ENCODE assay signal across 8 mouse cellular contexts in genomic region chrX:142305869-142306581, GRCm38 (mm10). TPM values are rescaled to one million over a fixed set of nuclear protein-coding genes. Genes with fewer than 3 reads are reported as not detected.
DNase-seq lines count a peak whose midpoint lies in the region; ATAC-seq and TF ChIP-seq lines count a peak whose summit lies in the region.

Gene Kcne1l (minus strand): TSS chrX:142306294.

- peak within 1 kb of the TSS; percentile 28; the same call in 1 of the 2 replicates for H3K9ac ChIP-seq in heart, embryonic 15.5 days
- H3K9ac ChIP-seq in liver, embryonic 14.5 days (replicated peaks): no peak within 1 kb of the TSS

- H3K4me2 ChIP-seq in heart, embryonic 15.5 days: peak within 1 kb of the TSS; percentile 63
- H3K4me2 ChIP-seq in liver, embryonic 14.5 days (ENCODE audit: low read depth): peak within 1 kb of the TSS; percentile 2

- DNase-seq in heart, adult 9 months (ENCODE audit: low spot score in 2 of 2): no peak
- DNase-seq in cerebellum, postnatal 10 days: peak; percentile 66 to 83
- peak in 1 of 2 experiments; percentile 10 for DNase-seq in gastrocnemius, postnatal 4 days (ENCODE audit: low spot score in 2 of 2)
- DNase-seq in liver, embryonic 14.5 days (ENCODE audit: low read depth in 3 of 3, low spot score in 3 of 3): no peak
- no peak for DNase-seq in MN1 (ENCODE audit: low spot score)
- no peak for DNase-seq in adipocyte (ENCODE audit: low spot score)
- no peak for DNase-seq in thymus, postnatal 36 days

- peak; percentile 58 for ATAC-seq in heart, embryonic 15.5 days (replicated peaks; ENCODE audit: insufficient number of reproducible peaks, insufficient read depth, low FRiP score, low read depth)
- no peak for ATAC-seq in liver, embryonic 14.5 days (ENCODE audit: insufficient read depth)

- H3K4me3 ChIP-seq in heart, embryonic 15.5 days: peak within 1 kb of the TSS; percentile 39
- H3K4me3 ChIP-seq in liver, embryonic 14.5 days (ENCODE audit: insufficient read depth in 1 of 2, low read depth in 2 of 2, low read length in 2 of 2): no peak within 1 kb of the TSS

- H3K4me1 ChIP-seq in heart, embryonic 15.5 days (replicated peaks): peaks cover 9% of the 10 kb centered on the region; the same call in 1 of the 2 replicates
- H3K4me1 ChIP-seq in liver, embryonic 14.5 days (replicated peaks; ENCODE audit: control insufficient read depth in 2 of 2, insufficient read depth in 2 of 2, low read length in 1 of 2): no peaks in the 10 kb centered on the region

- no peaks in the 10 kb centered on the region for H3K9me3 ChIP-seq in heart, embryonic 15.5 days (replicated peaks)
- no peaks in the 10 kb centered on the region for H3K9me3 ChIP-seq in liver, embryonic 14.5 days (ENCODE audit: control insufficient read depth, low read length)

- H3K27ac ChIP-seq in heart, embryonic 15.5 days: no peak within 1 kb of the TSS
- no peak within 1 kb of the TSS for H3K27ac ChIP-seq in liver, embryonic 14.5 days

- TF ChIP-seq EP300 in liver, embryonic 14.5 days (IDR thresholded peaks at IDR 0.05; ENCODE audit: low read depth): no peak

- WGBS in heart, embryonic 15.5 days: 33% methylated on average over 29 of the region's 33 CpGs
- WGBS in liver, embryonic 14.5 days (ENCODE audit: insufficient replicate concordance): 25% methylated on average over 31 of the region's 33 CpGs

- no peak for TF ChIP-seq CTCF in liver, embryonic 14.5 days (IDR thresholded peaks at IDR 0.05; ENCODE audit: low read depth)

- peaks cover 14% of the 10 kb centered on the region for H3K27me3 ChIP-seq in heart, embryonic 15.5 days
- peaks cover 10% of the 10 kb centered on the region for H3K27me3 ChIP-seq in liver, embryonic 14.5 days (ENCODE audit: control insufficient read depth, insufficient read depth, low read length)

- H3K36me3 ChIP-seq in heart, embryonic 15.5 days: no peaks in the 10 kb centered on the region
- H3K36me3 ChIP-seq in liver, embryonic 14.5 days (replicated peaks; ENCODE audit: control insufficient read depth, insufficient read depth, low read depth): no peaks in the 10 kb centered on the region

RNA-seq across cellular contexts. Expression of gene Kcne1l, which starts in this region (rescaled TPM):
- polyA plus RNA-seq in heart, embryonic 15.5 days (2015; fragmentation: Nextera tagmentation; extraction: Ambion mirVana): 13.1 and 14.7 TPM in 2 replicates
- total RNA-seq in gastrocnemius, postnatal 4 days (2021): 100 to 1,000 TPM; 220 to 229 TPM
- 0.47 and 0.50 TPM in 2 replicates for polyA plus RNA-seq in liver, embryonic 14.5 days (2012; rRNA removed)
- 0.56 and 1.1 TPM in 2 replicates for polyA plus RNA-seq in liver, embryonic 14.5 days (2014; fragmentation: Nextera tagmentation; extraction: Ambion mirVana)

Comparison
In these comparisons a context has a peak if more than half of its experiments do, and no peak if none do; other contexts are left out.
1. DNase-seq: peak in cerebellum, postnatal 10 days (2 of 2); none in heart, adult 9 months (0 of 2), liver, embryonic 14.5 days (0 of 3), MN1 (single experiment), adipocyte (single experiment) and thymus, postnatal 36 days (0 of 2).